Mouse (Mus musculus) lung, postnatal 0 days (tissue): ENCODE measurements at regions not wholly inside any gene's neighbourhood (a gene's known extent, or its start where the extent isn't known, plus 50 kb on each side); places are given as distances from the start of the nearest gene placed in this dataset.

Source experiments
- CTCF ChIP-seq: IDR thresholded peaks from 2 replicates; pipeline ENCODE4 v1.5.1; 2016; ENCODE audit warnings: antibody characterized with exemption, mild to moderate bottlenecking
- EP300 ChIP-seq: IDR thresholded peaks from 2 replicates; pipeline ENCODE4 v1.6.1; 2016; ENCODE audit warnings: antibody characterized with exemption, mild to moderate bottlenecking, control low read depth

DNA sequence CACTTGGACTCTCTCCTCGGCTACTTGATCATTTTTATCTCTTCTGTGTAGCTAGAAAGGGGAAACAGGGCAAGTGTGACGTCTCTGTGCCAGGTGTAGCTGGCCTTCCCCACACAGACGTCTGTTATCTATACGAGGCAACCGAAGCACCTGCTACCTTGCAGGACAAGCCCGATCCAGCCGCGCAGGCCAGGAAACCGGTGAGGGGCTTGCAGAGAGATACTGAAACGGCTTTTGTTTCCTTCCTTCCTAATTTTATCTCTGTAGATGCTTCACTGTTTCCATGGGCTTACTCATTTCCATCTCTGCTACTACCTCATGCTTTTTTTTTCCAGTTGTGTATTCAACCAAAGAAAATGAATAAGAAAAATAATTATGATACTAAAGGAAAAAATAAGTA is 472.7 kb upstream of the Smim15 start:
- TF ChIP-seq CTCF (no peak), EP300 (no peak)
